Comparison of ENCODE assay signal across 8 mouse cellular contexts in the genomic region with DNA sequence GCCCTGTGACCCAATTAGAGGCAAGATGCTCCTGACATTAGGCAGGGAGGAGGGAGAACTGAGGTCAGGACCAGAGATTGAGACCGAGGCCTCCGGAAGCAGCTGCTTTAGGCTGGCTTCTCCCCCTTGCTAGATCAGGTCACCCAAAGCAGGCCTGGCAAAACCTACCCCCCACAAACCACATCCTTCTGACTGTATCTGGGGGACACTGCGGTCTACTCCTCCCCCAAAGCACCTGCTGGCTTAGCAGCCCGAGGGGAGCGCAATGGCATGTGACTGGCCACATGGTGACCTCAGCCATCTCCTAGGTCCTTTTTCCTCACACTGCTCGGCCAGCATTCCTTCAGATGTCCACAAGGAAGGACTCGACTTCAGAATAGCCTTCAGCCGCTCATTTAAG. TPM values are rescaled to one million over a fixed set of nuclear protein-coding genes. Genes with fewer than 3 reads are reported as not detected.
A peak's percentile ranks its signal among the peaks of the same experiment; 100 is the strongest.
DNase-seq lines count a peak whose midpoint lies in the region; ATAC-seq and TF ChIP-seq lines count a peak whose summit lies in the region.

No protein-coding gene starts in this region.

- WGBS in intestine, postnatal 0 days, result 29% methylated on average over 8 of the region's 8 CpGs
- WGBS in forebrain, embryonic 11.5 days, result 40% methylated on average over 8 of the region's 8 CpGs

- peaks cover 5 to 47% of the 10 kb centered on the region in 2 experiments for H3K4me1 ChIP-seq in ES-E14 (ENCODE audit: control insufficient read depth in 2 of 2, insufficient read depth in 2 of 2, low read length in 2 of 2, poor library complexity in 1 of 2)
- peaks cover 3% of the 10 kb centered on the region; the same call in 1 of the 2 replicates for H3K4me1 ChIP-seq in intestine, postnatal 0 days (replicated peaks; ENCODE audit: control insufficient read depth, insufficient read depth, low read length)
- H3K4me1 ChIP-seq in forebrain, embryonic 11.5 days (replicated peaks; ENCODE audit: control insufficient read depth, insufficient read depth, low read length), result peaks cover 11% of the 10 kb centered on the region

- no peak overlapping the region for H3K27ac ChIP-seq in ES-E14 (ENCODE audit: insufficient read depth, low read depth, low read length, poor library complexity, severe bottlenecking)
- H3K27ac ChIP-seq in intestine, postnatal 0 days (ENCODE audit: low read depth, low read length), result peak overlapping the region; percentile 42; the same call in 1 of the 2 replicates
- no peak overlapping the region for H3K27ac ChIP-seq in forebrain, embryonic 11.5 days (ENCODE audit: low read depth, low read length)

- H3K9me3 ChIP-seq in ES-E14 (ENCODE audit: control insufficient read depth, insufficient read depth, low read depth, low read length), result no peaks in the 10 kb centered on the region
- no peaks in the 10 kb centered on the region for H3K9me3 ChIP-seq in intestine, postnatal 0 days (ENCODE audit: control insufficient read depth)
- no peaks in the 10 kb centered on the region for H3K9me3 ChIP-seq in forebrain, embryonic 11.5 days (ENCODE audit: control insufficient read depth, low read length)

- H3K27me3 ChIP-seq in intestine, postnatal 0 days (replicated peaks; ENCODE audit: control insufficient read depth, insufficient read depth, low read length), result no peaks in the 10 kb centered on the region
- H3K27me3 ChIP-seq in forebrain, embryonic 11.5 days (ENCODE audit: control insufficient read depth, insufficient read depth, low read length), result peaks cover 5% of the 10 kb centered on the region; the same call in 1 of the 2 replicates

- peak overlapping the region; percentile 26 for H3K9ac ChIP-seq in ES-E14 (ENCODE audit: insufficient read depth, low read depth, low read length, poor library complexity, severe bottlenecking)
- peak overlapping the region; percentile 76; the same call in 1 of the 2 replicates for H3K9ac ChIP-seq in intestine, postnatal 0 days (ENCODE audit: low read depth, low read length)
- H3K9ac ChIP-seq in forebrain, embryonic 11.5 days (ENCODE audit: low read length), result no peak overlapping the region

- peak overlapping the region; percentile 89 for H3K4me2 ChIP-seq in intestine, postnatal 0 days (replicated peaks; ENCODE audit: low read depth)
- no peak overlapping the region for H3K4me2 ChIP-seq in forebrain, embryonic 11.5 days (ENCODE audit: low read depth, low read length, severe bottlenecking)

- in situ Hi-C loops in ES-E14 (cut with MboI; ENCODE audit: low sequenced_read_pairs in 2 of 2, unreplicated experiment in 2 of 2), result no loop called here

- ATAC-seq in intestine, postnatal 0 days, result no peak
- ATAC-seq in megakaryocyte, adult 5-6 weeks (ENCODE audit: poor library complexity, severe bottlenecking), result peak; percentile 75
- no peak for ATAC-seq in forebrain, embryonic 11.5 days (replicated peaks; ENCODE audit: low FRiP score)

- DNase-seq in heart, adult 11 months, result peak; percentile 95
- DNase-seq in heart, postnatal 4 days, result no peak
- no peak for DNase-seq in ES-E14 (ENCODE audit: low read depth, low spot score)
- DNase-seq in right cerebral cortex, postnatal 14 days, result no peak
- DNase-seq in forebrain, embryonic 11.5 days (ENCODE audit: low spot score), result no peak
- DNase-seq in frontal cortex, postnatal 10 days (ENCODE audit: low spot score in 2 of 2), result no peak

- peak overlapping the region in 1 of 2 experiments; percentile 78; a peak in 3 of 4 replicates for H3K4me3 ChIP-seq in ES-E14 (ENCODE audit: insufficient read depth in 1 of 2, low read depth in 1 of 2, low read length in 2 of 2, poor library complexity in 1 of 2, severe bottlenecking in 1 of 2)
- H3K4me3 ChIP-seq in intestine, postnatal 0 days (ENCODE audit: low read depth, low read length), result peak overlapping the region; percentile 73
- no peak overlapping the region for H3K4me3 ChIP-seq in forebrain, embryonic 11.5 days (ENCODE audit: low read depth, low read length)

- TF ChIP-seq CTCF in intestine, postnatal 0 days (IDR thresholded peaks at IDR 0.05; ENCODE audit: low read depth), result no peak

- peaks cover 3% of the 10 kb centered on the region; the same call in 1 of the 2 replicates for H3K36me3 ChIP-seq in ES-E14 (ENCODE audit: control insufficient read depth, insufficient read depth, low read length, poor library complexity, severe bottlenecking)
- no peaks in the 10 kb centered on the region for H3K36me3 ChIP-seq in intestine, postnatal 0 days (ENCODE audit: control insufficient read depth, insufficient read depth)
- no peaks in the 10 kb centered on the region for H3K36me3 ChIP-seq in forebrain, embryonic 11.5 days (ENCODE audit: control insufficient read depth, insufficient read depth, low read length)

TF ChIP-seq in ES-E14, 5 proteins besides CTCF, POLR2A, EP300 and RAD21:
- TF ChIP-seq CHD2 (IDR thresholded peaks at IDR 0.05; ENCODE audit: low read depth, low read length), result no peak
- no peak for TF ChIP-seq ZNF384 (IDR thresholded peaks at IDR 0.05; ENCODE audit: low read depth, low read length)
- no peak for TF ChIP-seq HCFC1 (IDR thresholded peaks at IDR 0.05; ENCODE audit: borderline replicate concordance, insufficient read depth, low read length)
- no peak for TF ChIP-seq ZC3H11A (IDR thresholded peaks at IDR 0.05; ENCODE audit: borderline replicate concordance, low read depth, low read length)
- no peak for TF ChIP-seq MAFK (IDR thresholded peaks at IDR 0.05; ENCODE audit: insufficient read depth, low read depth, low read length)

RNA-seq across cellular contexts. Expression of gene Sdc4, which starts 2.5 kb away (rescaled TPM):
- 10 to 100 TPM; 22.1 to 25.8 TPM for total RNA-seq in heart, postnatal 4 days (2021)
- 102 and 172 TPM in 2 replicates for total RNA-seq in ES-E14 (2012; rRNA removed)
- 92.0 and 103 TPM in 2 replicates for polyA plus RNA-seq in intestine, postnatal 0 days (2015; fragmentation: Nextera tagmentation; extraction: Ambion mirVana)
- total RNA-seq in megakaryocyte, adult 5-6 weeks (2015), result 0.76 and 0.82 TPM in 2 replicates
- total RNA-seq in megakaryocyte, adult 5-6 weeks (2017), result 0.49 and 0.88 TPM in 2 replicates
- 15.3 and 15.9 TPM in 2 replicates for polyA plus RNA-seq in forebrain, embryonic 11.5 days (2014; fragmentation: Nextera tagmentation; extraction: Ambion mirVana)

RNA-seq across cellular contexts. Expression of gene Sys1, which starts 15.6 kb away (rescaled TPM):
- 10 to 100 TPM; 20.2 to 23.1 TPM for total RNA-seq in heart, postnatal 4 days (2021)
- 47.6 and 51.1 TPM in 2 replicates for total RNA-seq in ES-E14 (2012; rRNA removed)
- 58.7 and 62.3 TPM in 2 replicates for polyA plus RNA-seq in intestine, postnatal 0 days (2015; fragmentation: Nextera tagmentation; extraction: Ambion mirVana)
- total RNA-seq in megakaryocyte, adult 5-6 weeks (2015), result 50.9 and 52.3 TPM in 2 replicates
- 14.9 and 20.2 TPM in 2 replicates for total RNA-seq in megakaryocyte, adult 5-6 weeks (2017)
- 63.4 and 71.2 TPM in 2 replicates for polyA plus RNA-seq in forebrain, embryonic 11.5 days (2014; fragmentation: Nextera tagmentation; extraction: Ambion mirVana)

RNA-seq across cellular contexts. Expression of gene Gm20458, which starts 19.6 kb away (rescaled TPM):
- 1 to 10 TPM; 2.5 to 4.3 TPM for total RNA-seq in heart, postnatal 4 days (2021)
- total RNA-seq in ES-E14 (2012; rRNA removed), result 2.1 TPM in 1 of 2 replicates, not detected in the other
- polyA plus RNA-seq in intestine, postnatal 0 days (2015; fragmentation: Nextera tagmentation; extraction: Ambion mirVana), result 21.4 and 29.1 TPM in 2 replicates
- total RNA-seq in megakaryocyte, adult 5-6 weeks (2015), result not detected in 2 replicates
- not detected in 2 replicates for total RNA-seq in megakaryocyte, adult 5-6 weeks (2017)
- polyA plus RNA-seq in forebrain, embryonic 11.5 days (2014; fragmentation: Nextera tagmentation; extraction: Ambion mirVana), result 3.2 and 7.3 TPM in 2 replicates

RNA-seq across cellular contexts. Expression of gene Trp53tg5, which starts 32.4 kb away (rescaled TPM):
- not detected for total RNA-seq in heart, postnatal 4 days (2021)
- total RNA-seq in ES-E14 (2012; rRNA removed), result 0.22 and 0.26 TPM in 2 replicates
- not detected in 2 replicates for polyA plus RNA-seq in intestine, postnatal 0 days (2015; fragmentation: Nextera tagmentation; extraction: Ambion mirVana)
- total RNA-seq in megakaryocyte, adult 5-6 weeks (2015), result not detected in 2 replicates
- not detected in 2 replicates for total RNA-seq in megakaryocyte, adult 5-6 weeks (2017)
- not detected in 2 replicates for polyA plus RNA-seq in forebrain, embryonic 11.5 days (2014; fragmentation: Nextera tagmentation; extraction: Ambion mirVana)

RNA-seq across cellular contexts. Expression of gene Matn4, which starts 36.2 kb away (rescaled TPM):
- 1 to 10 TPM; 1.8 TPM for total RNA-seq in heart, postnatal 4 days (2021)
- total RNA-seq in ES-E14 (2012; rRNA removed), result 1.7 and 2.3 TPM in 2 replicates
- polyA plus RNA-seq in intestine, postnatal 0 days (2015; fragmentation: Nextera tagmentation; extraction: Ambion mirVana), result 1.9 and 2.4 TPM in 2 replicates
- total RNA-seq in megakaryocyte, adult 5-6 weeks (2015), result not detected in 2 replicates
- not detected in 2 replicates for total RNA-seq in megakaryocyte, adult 5-6 weeks (2017)
- polyA plus RNA-seq in forebrain, embryonic 11.5 days (2014; fragmentation: Nextera tagmentation; extraction: Ambion mirVana), result not detected in 2 replicates

Comparison
In these comparisons a context has a peak if more than half of its experiments do, and no peak if none do; other contexts are left out.
1. RNA of gene Sdc4, which starts 2.5 kb away (total RNA-seq): 102 to 172 TPM in ES-E14 and 22.1 to 25.8 TPM in heart, postnatal 4 days; 0.49 to 0.88 TPM in megakaryocyte, adult 5-6 weeks; every median in the first group is over 10 times any median in the second.